Mouse (Mus musculus): ENCODE results near the gene Exoc1.

DNA sequence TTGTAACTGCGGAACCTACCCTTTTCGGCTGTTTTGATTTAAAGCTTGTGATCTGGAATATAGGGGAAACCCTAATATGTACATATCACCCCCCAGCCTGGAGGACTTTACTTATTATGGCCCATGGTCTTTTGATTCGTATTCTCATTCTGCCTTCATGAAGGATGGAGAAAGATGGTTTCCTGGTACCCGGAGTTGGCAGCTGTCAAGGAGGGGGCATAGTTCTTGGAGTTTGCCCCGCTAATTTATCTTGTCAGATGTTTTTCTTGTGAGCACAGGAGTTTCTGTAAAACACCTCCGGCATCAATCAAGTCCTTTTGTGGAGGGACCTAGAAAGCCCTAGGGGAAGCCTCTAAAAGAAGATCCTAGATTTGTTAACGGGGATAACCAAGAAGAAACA is 60.2 kb downstream of the Exoc1 start:
- TF ChIP-seq E2F4 (IDR thresholded peaks at IDR 0.05; ENCODE audit: insufficient read depth) (no peak), POLR2A (IDR thresholded peaks at IDR 0.05; ENCODE audit: insufficient read length, low read depth) (no peak), MAX (IDR thresholded peaks at IDR 0.05; ENCODE audit: low read depth) (no peak), POLR2AphosphoS2 (IDR thresholded peaks at IDR 0.05; ENCODE audit: insufficient read length, low read depth) (no peak), TCF12 (IDR thresholded peaks at IDR 0.05; ENCODE audit: insufficient read depth, poor library complexity, severe bottlenecking) (no peak), MYOG (IDR thresholded peaks at IDR 0.05; ENCODE audit: control insufficient read depth in 1 of 3, insufficient read depth in 1 of 3, insufficient read length in 2 of 3, low read depth in 2 of 3) (no peak), MYOD1 (IDR thresholded peaks at IDR 0.05; ENCODE audit: control insufficient read depth in 1 of 3, insufficient read length in 2 of 3, low read depth in 2 of 3) (no peak), SRF (IDR thresholded peaks at IDR 0.05; ENCODE audit: control insufficient read depth, insufficient read length, low read depth) (no peak), USF1 (IDR thresholded peaks at IDR 0.05; ENCODE audit: low read depth) (no peak), TCF3 (IDR thresholded peaks at IDR 0.05; ENCODE audit: insufficient read length, low read depth) (no peak)

Data from myocyte (in vitro differentiated cells).